ENCODE assay signal across 20 mouse cellular contexts in the genomic region with DNA sequence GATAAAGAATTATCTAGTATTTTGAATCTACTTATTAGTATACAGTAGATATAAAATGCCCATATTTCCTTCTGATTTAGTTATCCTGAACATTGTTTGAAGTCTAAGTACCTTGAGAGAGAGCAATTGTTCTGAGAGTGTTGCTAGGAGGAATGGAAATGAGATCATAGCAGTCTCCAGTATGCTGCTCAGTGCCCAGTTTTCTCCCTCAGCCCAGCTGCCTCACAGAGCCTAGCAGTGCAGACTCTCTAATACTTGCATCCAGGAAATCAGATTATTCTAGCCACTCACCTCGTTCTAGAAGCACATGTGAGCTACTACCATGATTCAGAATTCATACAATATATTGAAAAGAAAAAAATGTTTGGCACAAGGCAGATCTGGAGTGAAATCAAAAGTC.
DNase-seq lines count a peak whose midpoint lies in the region; ATAC-seq and TF ChIP-seq lines count a peak whose summit lies in the region.
"Had no signal": no experiment of that assay in that cellular context is flagged by ENCODE, and none has a peak within 500 bp of the region (broad histone marks: within the 10 kb centered on the region; RNA-seq: fewer than 3 reads in every experiment).

No protein-coding gene starts in this region.

- TF ChIP-seq CTCF in forebrain, postnatal 0 days (IDR thresholded peaks at IDR 0.05; ENCODE audit: low read depth): no peak
- no peak for TF ChIP-seq CTCF in layer of hippocampus, adult 2 months (conservative IDR thresholded peaks at IDR 0.05)

- H3K9me3 ChIP-seq in forebrain, postnatal 0 days (ENCODE audit: low read length): no peaks in the 10 kb centered on the region
- H3K9me3 ChIP-seq in forebrain, embryonic 10.5 days: no peaks in the 10 kb centered on the region
- H3K9me3 ChIP-seq: embryonic facial prominence, embryonic 13.5 days; heart, embryonic 12.5 days; hindbrain, embryonic 10.5 days had no signal

- no peaks in the 10 kb centered on the region for H3K27me3 ChIP-seq in forebrain, postnatal 0 days (ENCODE audit: insufficient read depth, low read length)
- H3K27me3 ChIP-seq in forebrain, embryonic 10.5 days (ENCODE audit: poor library complexity, severe bottlenecking): no peaks in the 10 kb centered on the region
- H3K27me3 ChIP-seq: embryonic facial prominence, embryonic 13.5 days had no signal

- H3K36me3 ChIP-seq in forebrain, postnatal 0 days (ENCODE audit: insufficient read depth): no peaks in the 10 kb centered on the region
- H3K36me3 ChIP-seq in forebrain, embryonic 10.5 days (replicated peaks): no peaks in the 10 kb centered on the region
- H3K36me3 ChIP-seq: embryonic facial prominence, embryonic 13.5 days; heart, embryonic 12.5 days; hindbrain, embryonic 10.5 days had no signal

- H3K4me3 ChIP-seq in forebrain, postnatal 0 days (ENCODE audit: low read depth, low read length): no peak overlapping the region
- no peak overlapping the region for H3K4me3 ChIP-seq in forebrain, embryonic 10.5 days
- no peak overlapping the region for H3K4me3 ChIP-seq in layer of hippocampus, adult 2 months
- H3K4me3 ChIP-seq: embryonic facial prominence, embryonic 13.5 days; gastrocnemius, adult 2 months; heart, embryonic 12.5 days; hindbrain, embryonic 10.5 days had no signal

- WGBS in forebrain, postnatal 0 days: 30% methylated on average over 1 of the region's 1 CpGs
- WGBS in forebrain, embryonic 10.5 days: 61% methylated on average over 1 of the region's 1 CpGs

- ATAC-seq in forebrain, postnatal 0 days: peak; percentile 82
- ATAC-seq: hindbrain, embryonic 16.5 days; inflammation-experienced regulatory T-cells, adult 6 months; intestine, postnatal 0 days had no signal

- peak; percentile 25 for DNase-seq in forebrain, postnatal 0 days
- no peak for DNase-seq in forebrain, embryonic 10.5 days (ENCODE audit: extremely low spot score, low spot score)
- peak; percentile 24 to 38 for DNase-seq in layer of hippocampus, adult 2 months (ENCODE audit: low spot score in 2 of 2)
- no peak for DNase-seq in layer of hippocampus, postnatal 36 days
- peak; percentile 38 to 49 for DNase-seq in right cerebral cortex, postnatal 10 days (ENCODE audit: low spot score in 2 of 2)
- DNase-seq in right cerebral cortex, postnatal 36 days (ENCODE audit: low spot score in 2 of 2): no peak
- DNase-seq in cerebellum, adult 9-11 months: no peak
- DNase-seq: adrenal gland, adult 8-10 months; adrenal gland, postnatal 36 days; cerebellum, adult 11-12 months; cerebellum, adult 9-10 months; cerebellum, postnatal 36 days; gastrocnemius, adult 2 months; gastrocnemius, postnatal 25 days had no signal

- H3K4me1 ChIP-seq in forebrain, postnatal 0 days (ENCODE audit: insufficient read depth): no peaks in the 10 kb centered on the region
- no peaks in the 10 kb centered on the region for H3K4me1 ChIP-seq in forebrain, embryonic 10.5 days
- H3K4me1 ChIP-seq: embryonic facial prominence, embryonic 13.5 days; heart, embryonic 12.5 days; hindbrain, embryonic 10.5 days had no signal

- no peak overlapping the region for H3K4me2 ChIP-seq in forebrain, postnatal 0 days (ENCODE audit: low read depth)
- H3K4me2 ChIP-seq: embryonic facial prominence, embryonic 13.5 days; heart, embryonic 12.5 days had no signal

- no peak overlapping the region for H3K27ac ChIP-seq in forebrain, postnatal 0 days (ENCODE audit: low read depth, low read length)
- H3K27ac ChIP-seq in forebrain, embryonic 10.5 days: no peak overlapping the region
- H3K27ac ChIP-seq in layer of hippocampus, adult 2 months: peak overlapping the region; percentile 61
- H3K27ac ChIP-seq: embryonic facial prominence, embryonic 13.5 days; gastrocnemius, adult 2 months; hindbrain, embryonic 10.5 days had no signal

- no peak overlapping the region for H3K9ac ChIP-seq in forebrain, postnatal 0 days
- H3K9ac ChIP-seq: embryonic facial prominence, embryonic 13.5 days; heart, embryonic 12.5 days had no signal

Comparison
In these comparisons a context has a peak if more than half of its experiments do, and no peak if none do; other contexts are left out.
1. DNase-seq: peak in forebrain, postnatal 0 days (single experiment), layer of hippocampus, adult 2 months (2 of 2) and right cerebral cortex, postnatal 10 days (2 of 2); none in forebrain, embryonic 10.5 days (single experiment), layer of hippocampus, postnatal 36 days (0 of 2), right cerebral cortex, postnatal 36 days (0 of 2) and cerebellum, adult 9-11 months (single experiment).